Mouse (Mus musculus) cerebellum, adult 18-20 months (tissue): ENCODE results near the gene Tmem239.
A peak's percentile ranks its signal among the peaks of the same experiment; 100 is the strongest.
"Not testable (repeated sequence)": the region's sequence is repeated elsewhere in the genome, so short reads cannot be mapped to it uniquely, and the experiment has no call there.

Experiments
- DNase-seq, 2 experiments: peaks; one replicate each; pipeline ENCODE4 v3.0.0; 2021

The Tmem239 gene

GRCm38 (mm10) chr2:130406178-130406577 lies at the start of gene Tmem239:
Tmem239 (plus strand) TSS chr2:130406478.
- DNase-seq, result no peak

- DNase-seq, result no peak
Measured at GRCm38 (mm10) chr2:130357551-130357950, 48.7 kb upstream of the Tmem239 start.

- no peak for DNase-seq
Measured at GRCm38 (mm10) chr2:130358852-130359251, 47.4 kb upstream of the Tmem239 start.

GRCm38 (mm10) chr2:130362511-130363026 lies 43.7 kb upstream of the Tmem239 start:
- peak; percentile 15 to 26 for DNase-seq

GRCm38 (mm10) chr2:130365211-130366094 lies 40.8 kb upstream of the Tmem239 start:
- no peak for DNase-seq

- DNase-seq, result no peak
Measured at GRCm38 (mm10) chr2:130367386-130367785, 38.9 kb upstream of the Tmem239 start.

- DNase-seq, result not testable (repeated sequence)
Measured at GRCm38 (mm10) chr2:130373026-130373425, 33.3 kb upstream of the Tmem239 start.

- DNase-seq, result no peak
Measured at GRCm38 (mm10) chr2:130374951-130375350, 31.3 kb upstream of the Tmem239 start.

- no peak for DNase-seq
Measured at GRCm38 (mm10) chr2:130383205-130383604, 23.1 kb upstream of the Tmem239 start.

- no peak for DNase-seq
Measured at GRCm38 (mm10) chr2:130383895-130384294, 22.4 kb upstream of the Tmem239 start.

- no peak for DNase-seq
Measured at GRCm38 (mm10) chr2:130386212-130386611, 20.1 kb upstream of the Tmem239 start.

GRCm38 (mm10) chr2:130388796-130389195 lies 17.5 kb upstream of the Tmem239 start:
- DNase-seq, result no peak

GRCm38 (mm10) chr2:130390993-130391625 lies 15.2 kb upstream of the Tmem239 start:
- no peak for DNase-seq

GRCm38 (mm10) chr2:130392836-130393235 lies 13.4 kb upstream of the Tmem239 start:
- no peak for DNase-seq

GRCm38 (mm10) chr2:130395696-130396095 lies 10.6 kb upstream of the Tmem239 start:
- DNase-seq, result no peak

GRCm38 (mm10) chr2:130397186-130397985 lies 8.9 kb upstream of the Tmem239 start, which contains the start of gene Cpxm1:
Cpxm1 (minus strand) TSS chr2:130397574.
- peak in 1 of 2 experiments; percentile 26 for DNase-seq

- DNase-seq, result peak in 1 of 2 experiments; percentile 16
Measured at GRCm38 (mm10) chr2:130398091-130398490, 8.2 kb upstream of the Tmem239 start.

- DNase-seq, result no peak
Measured at GRCm38 (mm10) chr2:130400046-130400445, 6.2 kb upstream of the Tmem239 start.

- no peak for DNase-seq
Measured at GRCm38 (mm10) chr2:130401891-130402290, 4.4 kb upstream of the Tmem239 start.

- DNase-seq, result no peak
Measured at GRCm38 (mm10) chr2:130404939-130405338, 1.3 kb upstream of the Tmem239 start, which contains the start of the genes Gm28372 and 1700020A23Rik. Gm28372 (plus strand) TSS chr2:130405239. 1700020A23Rik (plus strand) TSS chr2:130405259.

GRCm38 (mm10) chr2:130408194-130408593 lies 1.9 kb downstream of the Tmem239 start:
- DNase-seq, result no peak
